Mouse (Mus musculus) liver, embryonic 11.5 days (tissue): ENCODE measurements around the gene Adamts7. TPM values are rescaled to one million over a fixed set of nuclear protein-coding genes. Genes with fewer than 3 reads are reported as not detected.
A peak's percentile ranks its signal among the peaks of the same experiment; 100 is the strongest.

Experiments
- ATAC-seq: fragments of 200-750 bp; cut with Nextera tagmentation; replicated peaks from 2 replicates; pipeline ENCODE4 v1.8.0; 2017; ENCODE audit warnings: moderate number of reproducible peaks, mild to moderate bottlenecking, moderate TSS enrichment, moderate library complexity; ENCODE audit not compliant: low FRiP score
- DNase-seq: peaks from one replicate; pipeline ENCODE4 v3.0.0-alpha.2; 2017; ENCODE audit warnings: low spot score
- H3K27ac ChIP-seq: fragments of 300-500 bp; sonication (generic); 2 replicates; pipeline ENCODE4 v1.5.1; 2014; ENCODE audit warnings: mild to moderate bottlenecking, low read depth, low read length, control low read depth
- H3K27me3 ChIP-seq: fragments of 300-500 bp; sonication (generic); replicated peaks from 2 replicates; pipeline ENCODE4 v1.6.1; 2014; ENCODE audit warnings: low read length, mixed read lengths; ENCODE audit not compliant: control insufficient read depth, insufficient read depth
- H3K36me3 ChIP-seq: fragments of 300-500 bp; sonication (generic); 2 replicates; pipeline ENCODE4 v1.6.1; 2014; ENCODE audit warnings: mild to moderate bottlenecking, low read length, moderate library complexity, mixed read lengths; ENCODE audit not compliant: control insufficient read depth, insufficient read depth
- H3K4me1 ChIP-seq: fragments of 300-500 bp; sonication (generic); replicated peaks from 2 replicates; pipeline ENCODE4 v1.6.1; 2014; ENCODE audit warnings: low read length, mixed read lengths; ENCODE audit not compliant: control insufficient read depth, insufficient read depth
- H3K4me2 ChIP-seq: fragments of 300-500 bp; sonication (generic); 2 replicates; pipeline ENCODE4 v1.6.1; 2014; ENCODE audit warnings: mild to moderate bottlenecking, control low read depth, moderate library complexity
- H3K4me3 ChIP-seq: fragments of 300-500 bp; sonication (generic); 2 replicates; pipeline ENCODE4 v1.5.1; 2014; ENCODE audit warnings: low read depth, low read length, control low read depth
- H3K9ac ChIP-seq: fragments of 300-500 bp; sonication (generic); 2 replicates; pipeline ENCODE4 v1.6.1; 2014; ENCODE audit warnings: low read depth, low read length, control low read depth
- H3K9me3 ChIP-seq: fragments of 300-500 bp; sonication (generic); 2 replicates; pipeline ENCODE4 v1.6.1; 2016; ENCODE audit warnings: low read length, inconsistent platforms, mixed read lengths; ENCODE audit not compliant: control insufficient read depth
- WGBS: fragments of 180-500 bp; shearing (Covaris S2); extraction: QIAGEN DNeasy Blood & Tissue Kit; methylation state at CpG from one replicate; pipeline ENCODE4 v1.1.7; 2014; 5-methylcytosine and 5-hydroxymethylcytosine counted together
- polyA plus RNA-seq: library from polyadenylated mRNA; unstranded; fragments of >200 nt; fragmentation: Nextera tagmentation; extraction: Ambion mirVana; gene quantifications from 2 replicates; pipeline ENCODE4 v1.2.1, GENCODE M21; 2014

Gene Adamts7
- polyA plus RNA-seq, 1 experiment from 2014 or later: 3.2 TPM

DNA sequence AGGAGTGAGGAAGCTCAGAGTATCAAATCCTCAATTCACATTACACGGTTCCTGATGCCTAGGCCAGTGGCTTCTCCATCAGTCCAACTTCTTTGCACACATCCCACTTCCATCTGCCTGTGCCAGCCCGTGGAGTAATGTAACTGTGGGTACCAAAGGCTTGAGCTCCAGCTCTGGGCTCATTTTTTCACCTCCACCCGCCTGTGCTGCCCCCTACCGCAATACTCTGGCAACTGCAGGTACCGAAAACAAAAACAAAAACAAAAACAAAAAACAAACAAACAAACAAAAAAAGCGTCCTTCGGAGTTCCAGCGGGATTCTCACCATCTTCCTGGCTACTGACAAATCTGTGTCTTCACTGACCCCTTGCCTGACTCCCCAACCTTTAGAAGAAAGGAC lies 27.4 kb upstream of the Adamts7 start:
- H3K36me3 ChIP-seq: no peaks in the 10 kb centered on the region
- H3K4me1 ChIP-seq: no peaks in the 10 kb centered on the region; the same call in 1 of the 2 replicates
- DNase-seq (no peak), ATAC-seq (no peak)
- no peak overlapping the region for H3K27ac ChIP-seq
- no peak overlapping the region for H3K4me2 ChIP-seq
- H3K9ac ChIP-seq: no peak overlapping the region
- H3K4me3 ChIP-seq: no peak overlapping the region
- WGBS: 66% methylated on average over 8 of the region's 8 CpGs
- no peaks in the 10 kb centered on the region for H3K27me3 ChIP-seq
- H3K9me3 ChIP-seq: no peaks in the 10 kb centered on the region

DNA sequence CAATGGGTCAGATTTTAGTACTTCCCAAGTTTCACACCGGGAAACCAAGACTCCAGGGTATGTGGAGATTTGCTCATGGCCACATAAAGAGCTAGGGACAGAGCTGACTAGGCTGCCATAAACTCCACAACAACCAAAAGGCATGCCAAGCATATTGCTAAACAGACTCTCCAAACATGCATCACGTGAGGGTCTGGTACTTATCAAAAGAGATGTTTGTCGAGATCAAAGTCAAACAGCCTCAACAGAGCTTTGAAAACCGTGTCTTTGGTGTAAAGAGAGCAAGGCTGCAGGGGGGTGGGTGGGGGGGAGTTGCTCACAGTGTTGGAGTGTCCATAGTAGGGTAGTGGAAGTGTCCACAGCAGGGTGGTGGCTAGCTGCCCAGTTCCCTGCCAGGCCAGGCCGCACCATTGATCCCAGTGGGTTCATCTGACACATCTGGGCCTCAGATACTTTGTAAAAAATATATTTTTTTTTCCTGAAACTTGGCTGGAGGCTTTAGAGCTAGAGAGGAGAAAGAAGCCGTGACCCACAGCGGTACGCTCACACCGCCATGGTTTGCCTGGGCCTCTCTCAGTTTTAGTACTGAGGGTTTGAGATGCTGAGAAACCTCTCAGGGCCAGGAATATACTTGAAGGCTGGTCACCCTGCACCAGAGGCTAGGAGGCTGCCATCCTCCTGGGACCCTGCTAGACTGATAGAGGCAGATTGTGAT lies 26.7 kb upstream of the Adamts7 start:
- no peak for DNase-seq
- 75% methylated on average over 9 of the region's 9 CpGs for WGBS
- H3K9me3 ChIP-seq: no peaks in the 10 kb centered on the region
- no peak overlapping the region for H3K9ac ChIP-seq
- no peak overlapping the region for H3K4me2 ChIP-seq
- H3K36me3 ChIP-seq: no peaks in the 10 kb centered on the region
- H3K27me3 ChIP-seq: no peaks in the 10 kb centered on the region
- H3K4me1 ChIP-seq: no peaks in the 10 kb centered on the region; the same call in 1 of the 2 replicates
- H3K4me3 ChIP-seq: no peak overlapping the region
- ATAC-seq: no peak
- no peak overlapping the region for H3K27ac ChIP-seq

DNA sequence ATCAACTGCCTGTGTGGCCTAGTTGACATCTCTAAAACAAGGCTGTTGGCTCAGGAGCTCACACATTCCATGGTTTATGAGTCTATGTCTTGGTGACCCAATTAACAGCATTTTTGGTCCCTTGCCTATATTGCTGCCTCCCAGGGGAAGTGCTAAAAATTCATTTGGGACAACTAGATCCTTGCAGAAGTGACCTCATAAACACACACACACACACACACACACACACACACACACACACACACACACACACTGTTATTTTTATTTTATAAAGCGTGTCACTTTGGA lies 26.2 kb upstream of the Adamts7 start:
- 74% methylated on average over 1 of the region's 1 CpGs for WGBS
- Histone ChIP-seq H3K36me3 (no peaks in the 10 kb centered on the region), H3K9ac (no peak overlapping the region), H3K27me3 (no peaks in the 10 kb centered on the region), H3K27ac (no peak overlapping the region), H3K4me2 (no peak overlapping the region), H3K4me1 (no peaks in the 10 kb centered on the region; the same call in 1 of the 2 replicates), H3K9me3 (no peaks in the 10 kb centered on the region), H3K4me3 (no peak overlapping the region)
- ATAC-seq (no peak), DNase-seq (no peak)

DNA sequence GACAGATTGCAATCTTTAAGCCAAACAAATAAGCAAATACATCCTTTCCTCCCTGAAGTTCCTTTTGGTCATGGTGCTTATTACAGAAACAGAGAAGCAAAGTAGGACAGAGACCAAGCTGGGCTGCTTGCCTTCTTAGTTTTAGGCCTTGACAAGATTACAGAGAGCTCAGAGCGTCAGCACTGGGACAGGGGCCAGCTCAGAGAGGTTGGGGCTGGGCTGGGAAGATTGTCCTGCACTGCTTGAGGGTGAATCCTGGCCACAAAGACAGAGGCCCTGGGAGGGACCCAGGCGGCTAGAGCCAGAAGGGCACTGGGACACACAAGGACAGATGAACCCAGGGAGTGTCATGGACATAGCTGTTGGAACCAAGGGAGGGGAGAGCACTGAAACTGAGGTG lies 17.1 kb upstream of the Adamts7 start:
- 46% methylated on average over 2 of the region's 2 CpGs for WGBS
- H3K9ac ChIP-seq: no peak overlapping the region
- ATAC-seq: no peak

DNA sequence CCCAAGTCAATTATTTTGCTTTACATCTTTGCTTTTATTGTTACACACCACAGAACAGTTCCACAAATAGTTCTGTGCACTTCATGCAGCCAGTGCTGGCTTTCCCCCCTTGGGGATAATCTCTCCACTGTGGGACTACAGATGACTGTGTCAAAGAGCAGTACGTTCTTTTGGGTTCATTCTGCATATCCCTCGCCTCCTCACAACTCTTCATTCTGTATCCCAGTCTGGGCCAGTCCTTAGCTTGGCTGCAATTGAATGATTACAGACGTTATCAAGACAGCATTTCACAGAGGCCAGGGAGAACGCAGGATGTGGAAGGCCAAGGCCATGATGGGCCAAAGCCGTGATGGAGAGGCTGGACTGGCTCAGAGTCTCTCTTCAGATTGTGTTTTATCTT lies 16.0 kb upstream of the Adamts7 start:
- Histone ChIP-seq H3K4me3 (no peak overlapping the region), H3K4me2 (no peak overlapping the region), H3K9ac (no peak overlapping the region), H3K9me3 (no peaks in the 10 kb centered on the region), H3K27me3 (no peaks in the 10 kb centered on the region), H3K27ac (no peak overlapping the region), H3K4me1 (no peaks in the 10 kb centered on the region), H3K36me3 (no peaks in the 10 kb centered on the region)
- no peak for ATAC-seq
- WGBS: 67% methylated on average over 5 of the region's 5 CpGs
- DNase-seq: no peak

More for the DNA sequence above, 17.1 kb upstream of the Adamts7 start:
- H3K4me2 ChIP-seq: no peak overlapping the region
- H3K27ac ChIP-seq: no peak overlapping the region
- DNase-seq: no peak
- no peak overlapping the region for H3K4me3 ChIP-seq
- H3K4me1 ChIP-seq: no peaks in the 10 kb centered on the region
- no peaks in the 10 kb centered on the region for H3K36me3 ChIP-seq
- no peaks in the 10 kb centered on the region for H3K9me3 ChIP-seq
- H3K27me3 ChIP-seq: no peaks in the 10 kb centered on the region

DNA sequence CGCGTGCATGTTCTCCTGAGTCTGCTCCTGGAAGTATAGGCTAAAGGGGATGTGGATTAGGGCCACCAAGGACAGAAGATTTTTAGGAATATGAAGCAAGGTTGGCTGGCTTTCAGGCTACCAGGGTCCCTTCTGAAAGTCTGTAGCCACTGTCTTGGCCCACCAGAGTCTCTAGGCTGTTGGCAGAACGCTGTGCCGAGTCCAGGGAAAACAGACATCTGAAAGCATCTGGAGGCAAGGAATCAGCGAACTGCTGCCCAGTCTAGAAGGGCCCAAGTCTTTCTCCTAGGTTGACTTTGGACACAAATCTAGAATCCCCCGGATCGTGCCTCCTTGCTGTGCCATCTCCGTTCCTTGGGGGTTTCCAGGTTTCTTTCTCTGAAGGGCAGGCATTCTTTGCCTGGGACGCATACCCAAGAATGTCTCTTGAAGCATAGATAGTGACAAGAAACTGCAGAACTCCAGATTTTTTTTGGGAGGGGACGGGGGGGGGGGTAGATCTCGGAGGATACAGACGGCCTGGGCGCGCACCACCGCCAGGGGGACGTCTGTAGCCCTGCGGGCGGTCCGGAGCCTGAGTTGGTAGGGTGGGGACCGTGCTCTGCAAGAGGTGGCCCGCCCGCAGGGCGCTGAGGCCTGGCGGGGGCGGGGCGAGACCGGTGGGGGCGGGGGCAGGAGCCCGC lies 485 bp upstream of the Adamts7 start:
- no peaks in the 10 kb centered on the region for H3K9me3 ChIP-seq
- 11% methylated on average over 21 of the region's 29 CpGs for WGBS
- H3K27ac ChIP-seq: no peak overlapping the region
- peak; percentile 82 for ATAC-seq
- no peaks in the 10 kb centered on the region for H3K36me3 ChIP-seq
- no peak overlapping the region for H3K9ac ChIP-seq
- peak overlapping the region; percentile 96 for H3K4me2 ChIP-seq
- peak; percentile 67 for DNase-seq
- H3K4me1 ChIP-seq: no peaks in the 10 kb centered on the region
- peaks cover 37% of the 10 kb centered on the region for H3K27me3 ChIP-seq
- peak overlapping the region; percentile 60 for H3K4me3 ChIP-seq

DNA sequence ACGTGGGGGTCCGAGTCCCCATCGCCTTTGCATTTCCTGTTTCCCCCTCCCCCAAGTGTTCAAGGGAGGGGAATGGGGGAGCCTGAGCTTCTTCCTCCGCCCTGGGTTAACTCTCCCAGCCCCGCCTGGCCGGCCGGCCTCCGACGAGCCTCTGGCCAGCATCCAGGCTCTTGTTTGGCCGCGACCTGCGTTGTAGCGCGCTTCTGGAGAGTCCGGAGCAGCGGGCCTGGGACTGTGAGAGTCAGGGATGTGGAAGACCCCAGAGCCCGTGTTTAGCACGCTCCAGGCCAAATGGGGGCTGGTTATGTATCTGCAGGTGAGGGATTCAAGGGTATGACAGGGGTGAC lies 853 bp downstream of the Adamts7 start:
- Histone ChIP-seq H3K27ac (no peak overlapping the region), H3K9me3 (no peaks in the 10 kb centered on the region), H3K4me2 (peak overlapping the region; percentile 96), H3K36me3 (no peaks in the 10 kb centered on the region), H3K27me3 (peaks cover 37% of the 10 kb centered on the region), H3K4me1 (no peaks in the 10 kb centered on the region), H3K4me3 (peak overlapping the region; percentile 60), H3K9ac (peak overlapping the region; percentile 56)
- WGBS: 2% methylated on average over 18 of the region's 18 CpGs
- ATAC-seq: 0 out of 2 replicates have a peak, but pooled peaks have one; percentile 3
- DNase-seq: no peak

DNA sequence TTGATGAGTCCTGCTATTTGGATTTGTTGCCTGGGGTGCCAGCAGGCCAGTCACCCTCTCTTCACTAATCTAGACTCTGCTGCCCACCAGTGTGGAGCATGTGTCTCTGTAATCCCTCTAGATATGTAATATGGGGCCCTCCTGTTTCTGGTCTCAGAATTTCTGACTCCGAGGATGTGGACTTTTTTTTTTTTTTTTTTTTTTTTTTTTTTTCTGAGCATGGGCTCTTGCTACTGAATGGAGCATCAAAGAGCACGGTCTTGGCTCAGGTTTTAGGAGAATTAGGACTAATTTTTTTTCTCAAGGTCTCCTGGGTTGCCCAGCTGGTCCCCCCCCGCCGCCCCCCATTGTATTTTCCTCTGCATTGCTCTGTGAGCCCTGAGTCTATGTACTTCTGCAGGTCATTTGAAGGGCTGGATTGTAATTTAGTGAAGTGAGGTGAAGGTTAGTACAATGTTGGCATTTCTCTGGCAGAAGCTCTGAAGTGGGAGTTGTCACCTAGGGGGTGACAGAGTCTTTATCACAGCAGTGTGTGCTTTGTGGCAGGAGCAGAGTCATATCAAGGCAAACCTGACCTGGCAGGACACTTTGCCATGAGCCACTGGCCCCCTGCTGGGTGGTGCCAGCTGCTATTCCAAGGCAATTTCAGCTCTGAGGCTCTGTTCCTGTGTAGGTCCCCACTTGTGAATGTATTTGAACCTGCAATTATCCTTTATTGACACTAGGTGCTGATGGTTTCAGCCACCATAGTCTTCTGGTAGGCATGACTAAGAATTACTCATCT lies 2.0 kb downstream of the Adamts7 start:
- WGBS: 55% methylated on average over 4 of the region's 4 CpGs
- Histone ChIP-seq H3K4me2 (no peak overlapping the region), H3K4me1 (no peaks in the 10 kb centered on the region), H3K9ac (no peak overlapping the region), H3K9me3 (no peaks in the 10 kb centered on the region), H3K4me3 (no peak overlapping the region), H3K27ac (no peak overlapping the region), H3K27me3 (peaks cover 37% of the 10 kb centered on the region), H3K36me3 (no peaks in the 10 kb centered on the region)
- DNase-seq (no peak), ATAC-seq (no peak)
